Mouse (Mus musculus) left cerebral cortex, adult 9 months (tissue): ENCODE results near the gene Fem1a.

ENCODE experiments used
- DNase-seq, 2 experiments: peaks; one replicate each; pipeline ENCODE4 v3.0.0; 2022; ENCODE audit warnings: low spot score in 2 of 2

Gene Fem1a

GRCm38 (mm10) chr17:56303847-56304586 lies 47.4 kb downstream of the Fem1a start:
- peak in 1 of 2 experiments; percentile 93 for DNase-seq

GRCm38 (mm10) chr17:56304718-56305117 lies 48.1 kb downstream of the Fem1a start:
- no peak for DNase-seq

- DNase-seq = no peak
Measured at GRCm38 (mm10) chr17:56305156-56305555, 48.5 kb downstream of the Fem1a start.

DNA sequence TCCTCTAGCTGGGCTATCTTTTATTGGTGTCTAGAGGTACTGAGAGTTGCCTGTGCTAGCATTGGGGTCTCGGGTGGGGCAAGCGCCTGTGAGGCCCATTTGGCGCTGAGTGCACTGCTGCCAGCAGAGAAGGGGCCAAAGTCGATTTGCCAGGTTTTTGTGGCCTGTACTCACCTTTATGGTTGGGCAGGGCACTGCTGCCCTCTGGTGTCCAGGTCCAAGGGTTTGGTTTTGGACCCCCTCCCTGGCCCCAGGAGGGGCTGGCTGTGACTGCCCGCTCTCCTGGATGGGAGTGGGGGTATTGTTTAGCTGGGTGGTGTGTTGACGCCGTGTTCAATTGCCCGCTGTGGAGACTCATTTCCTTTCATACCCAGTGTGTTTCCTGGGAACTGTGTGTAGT lies 49.2 kb downstream of the Fem1a start:
- no peak for DNase-seq

DNA sequence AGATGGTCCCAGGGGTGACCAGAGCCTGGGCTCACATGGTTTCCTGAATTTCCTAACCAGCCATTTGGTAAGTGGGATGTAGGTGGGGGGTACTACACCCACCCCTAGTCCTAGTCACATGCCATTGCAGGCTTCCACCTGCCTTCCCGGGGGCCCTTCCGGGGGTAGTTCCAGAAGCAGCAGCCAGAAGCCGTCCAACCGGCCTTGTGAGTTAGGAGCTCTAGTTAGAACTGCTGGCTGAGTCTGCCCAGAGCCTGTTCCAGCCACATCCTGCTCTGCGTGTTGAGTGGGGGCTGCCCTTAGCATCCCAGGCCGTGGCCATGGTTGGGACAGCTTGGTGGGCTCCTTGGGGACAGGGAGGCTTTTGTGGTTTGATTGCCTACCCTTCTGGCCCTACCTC lies 51.5 kb downstream of the Fem1a start:
- DNase-seq = no peak

GRCm38 (mm10) chr17:56309191-56309945 lies 52.8 kb downstream of the Fem1a start:
- no peak for DNase-seq
